Mouse (Mus musculus) cerebellum, postnatal 25 days (tissue): ENCODE measurements around the gene Smarcal1.

Source experiments
- DNase-seq, 2 experiments: peaks; one replicate each; pipeline ENCODE4 v3.0.0; 2021; ENCODE audit warnings: mixed read lengths in 2 of 2

Smarcal1 gene

DNA sequence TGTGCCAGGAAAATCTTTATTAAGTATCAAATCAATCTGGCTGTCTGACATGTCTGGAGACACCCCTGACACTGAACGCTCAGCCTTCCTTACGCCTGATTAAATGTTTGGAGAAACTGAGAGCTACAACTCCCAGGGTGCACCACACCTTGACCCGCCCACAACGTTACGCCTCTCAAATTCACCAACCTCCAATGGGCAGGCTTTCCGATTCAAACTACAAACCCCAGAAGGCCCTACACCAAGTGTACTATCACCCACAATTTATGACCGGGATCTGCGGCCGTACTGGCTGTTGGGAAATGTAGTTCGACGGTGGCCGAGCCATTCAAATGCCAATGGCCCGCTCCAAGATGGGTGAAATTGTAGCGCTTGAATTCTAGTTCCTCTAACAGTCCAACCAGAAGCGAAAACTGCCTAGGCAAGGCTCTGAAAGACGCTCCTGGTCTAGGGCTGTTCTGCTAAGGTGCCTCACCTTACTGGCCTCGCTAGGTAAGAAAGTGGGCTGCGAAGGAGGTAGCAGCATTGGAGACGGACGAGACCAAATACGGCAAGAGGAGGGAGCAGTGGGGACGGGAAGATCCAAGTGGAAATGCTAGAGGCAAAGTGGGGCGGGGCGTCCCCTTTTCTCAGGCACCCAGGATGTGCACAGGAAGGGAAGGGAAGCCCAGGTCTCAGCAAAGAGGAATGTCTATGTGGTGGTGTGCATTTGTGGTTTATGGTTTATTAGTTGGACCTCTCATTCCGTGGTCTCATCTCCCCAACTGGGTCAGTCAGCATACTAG is at the start of gene Smarcal1:
Gene Smarcal1, plus strand, starts transcription at position 305 of the 785 bp plus-strand sequence.
- DNase-seq: peak; percentile 94 to 96

GRCm38 (mm10) chr1:72533439-72533838 is 49.6 kb upstream of the Smarcal1 start:
- DNase-seq: peak in 1 of 2 experiments; percentile 27

- DNase-seq: peak; percentile 40 to 48
These were observed 47.1 kb upstream of the Smarcal1 start for GRCm38 (mm10) chr1:72535725-72536571.

- peak; percentile 69 to 77 for DNase-seq
These were observed 46.3 kb upstream of the Smarcal1 start, which contains the start of gene March4 for GRCm38 (mm10) chr1:72536611-72537351. Gene March4 (minus strand): TSS chr1:72536930.

GRCm38 (mm10) chr1:72538266-72538665 is 44.8 kb upstream of the Smarcal1 start:
- no peak for DNase-seq

- no peak for DNase-seq
These were observed 32.7 kb upstream of the Smarcal1 start for GRCm38 (mm10) chr1:72550317-72550716.

GRCm38 (mm10) chr1:72556471-72556870 is 26.6 kb upstream of the Smarcal1 start:
- no peak for DNase-seq

GRCm38 (mm10) chr1:72558625-72559024 is 24.4 kb upstream of the Smarcal1 start:
- DNase-seq: peak; percentile 82 to 88

DNA sequence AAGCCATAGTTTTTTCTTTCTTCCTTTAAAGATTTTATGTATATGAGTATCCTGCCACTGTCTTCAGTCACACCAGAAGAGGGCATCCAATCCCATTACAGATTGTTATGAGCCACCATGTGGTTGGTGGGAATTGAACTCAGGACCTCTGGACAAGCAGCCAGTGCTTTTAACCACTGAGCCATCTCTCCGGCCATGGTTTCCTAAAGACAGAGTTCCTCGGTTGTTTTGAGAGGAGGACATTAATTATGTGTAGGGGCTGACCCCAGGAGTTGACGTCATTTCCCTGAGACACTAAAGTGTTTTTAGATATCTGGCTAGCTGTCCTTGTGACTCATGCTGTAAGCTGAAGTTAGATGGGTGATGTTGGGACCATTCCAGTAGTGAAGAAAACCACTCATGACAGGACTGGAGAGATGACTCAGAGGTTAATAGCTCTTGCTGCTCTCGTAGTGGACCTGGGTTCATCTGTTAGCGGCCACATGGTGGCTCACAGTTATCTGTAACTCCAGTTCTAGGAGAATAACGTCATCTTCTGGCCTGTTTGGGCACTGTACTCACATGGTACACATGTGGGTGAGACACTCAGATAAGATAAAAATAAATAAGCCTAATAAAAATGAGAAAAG is 18.6 kb upstream of the Smarcal1 start:
- DNase-seq: no peak

DNA sequence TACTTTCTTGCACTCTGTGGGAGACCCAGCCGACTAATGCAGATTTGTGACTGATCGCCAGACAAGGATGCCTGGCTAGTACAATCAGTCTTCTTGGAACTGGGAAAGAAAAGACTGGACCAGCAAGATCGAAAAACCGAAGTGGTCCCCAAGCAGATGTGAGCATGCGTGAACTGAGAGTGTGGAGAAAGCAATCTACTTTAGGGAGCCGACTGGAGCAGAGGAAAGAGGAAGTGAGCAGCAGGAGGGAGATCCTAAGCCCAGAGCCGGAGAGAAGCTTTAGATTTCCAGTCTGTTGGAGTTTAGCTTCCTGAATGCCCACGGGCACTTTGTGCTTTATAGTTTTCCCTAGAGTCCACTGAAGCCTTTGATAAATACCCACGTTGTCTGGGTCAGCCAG is 16.0 kb upstream of the Smarcal1 start:
- no peak for DNase-seq

DNA sequence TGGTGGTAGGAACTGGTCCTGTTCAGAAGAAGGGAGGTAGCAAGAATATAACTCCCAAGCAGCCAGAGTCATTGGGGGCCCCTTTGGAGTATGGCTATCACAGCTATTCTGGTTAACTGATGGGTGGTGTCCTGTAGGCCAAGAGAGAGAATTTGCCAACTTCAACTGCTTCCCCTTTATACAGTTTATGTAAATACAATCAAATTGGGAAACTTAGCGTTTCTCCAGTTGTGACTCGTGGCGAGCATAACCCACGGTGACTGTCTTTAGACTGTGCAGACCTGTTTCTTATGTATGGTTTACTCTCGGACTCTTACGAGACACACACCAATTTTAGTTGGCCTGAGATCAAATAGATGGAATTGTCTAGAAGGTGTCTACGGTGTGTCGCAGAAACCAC is 14.3 kb upstream of the Smarcal1 start:
- DNase-seq: no peak

- DNase-seq: no peak
These were observed 9.0 kb upstream of the Smarcal1 start for GRCm38 (mm10) chr1:72574047-72574446.

GRCm38 (mm10) chr1:72574608-72575007 is 8.4 kb upstream of the Smarcal1 start:
- DNase-seq: no peak

- peak in 1 of 2 experiments; percentile 43 for DNase-seq
These were observed 7.9 kb upstream of the Smarcal1 start for GRCm38 (mm10) chr1:72575121-72575520.

GRCm38 (mm10) chr1:72577481-72577922 is 5.5 kb upstream of the Smarcal1 start:
- DNase-seq: no peak

GRCm38 (mm10) chr1:72578351-72578750 is 4.7 kb upstream of the Smarcal1 start:
- DNase-seq: no peak

- DNase-seq: no peak
These were observed 4.2 kb upstream of the Smarcal1 start for GRCm38 (mm10) chr1:72578806-72579205.

DNA sequence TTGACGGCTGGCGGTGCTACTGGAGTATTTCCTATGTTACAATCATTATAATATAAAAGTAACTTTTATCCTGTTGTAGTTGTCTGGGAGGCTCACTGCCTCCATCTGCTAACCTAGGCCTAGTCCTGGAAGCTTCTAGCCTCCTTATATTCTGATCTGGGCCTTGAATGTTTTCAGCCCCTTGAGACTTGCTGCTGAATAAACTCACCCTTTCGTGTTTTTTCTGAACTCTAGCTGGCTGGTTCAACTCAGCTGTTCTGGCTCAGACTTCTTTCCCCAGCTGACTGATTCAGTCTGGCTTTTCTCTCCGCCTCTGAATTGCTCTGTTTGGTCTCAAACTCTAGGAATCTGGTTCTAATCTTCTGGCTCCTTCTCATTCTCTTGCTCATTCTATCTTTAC is 855 bp downstream of the Smarcal1 start:
- no peak for DNase-seq

GRCm38 (mm10) chr1:72585971-72586875 is 3.2 kb downstream of the Smarcal1 start:
- no peak for DNase-seq

- DNase-seq: no peak
These were observed 4.5 kb downstream of the Smarcal1 start for GRCm38 (mm10) chr1:72587532-72587931.

- no peak for DNase-seq
These were observed 5.7 kb downstream of the Smarcal1 start for GRCm38 (mm10) chr1:72588763-72589162.
